Mouse (Mus musculus): ENCODE measurements around the gene Asap3. TPM values are rescaled to one million over a fixed set of nuclear protein-coding genes. Genes with fewer than 3 reads are reported as not detected.

Asap3 gene
- polyA plus RNA-seq, 1 experiment from 2014 or later = 4.8 TPM

DNA sequence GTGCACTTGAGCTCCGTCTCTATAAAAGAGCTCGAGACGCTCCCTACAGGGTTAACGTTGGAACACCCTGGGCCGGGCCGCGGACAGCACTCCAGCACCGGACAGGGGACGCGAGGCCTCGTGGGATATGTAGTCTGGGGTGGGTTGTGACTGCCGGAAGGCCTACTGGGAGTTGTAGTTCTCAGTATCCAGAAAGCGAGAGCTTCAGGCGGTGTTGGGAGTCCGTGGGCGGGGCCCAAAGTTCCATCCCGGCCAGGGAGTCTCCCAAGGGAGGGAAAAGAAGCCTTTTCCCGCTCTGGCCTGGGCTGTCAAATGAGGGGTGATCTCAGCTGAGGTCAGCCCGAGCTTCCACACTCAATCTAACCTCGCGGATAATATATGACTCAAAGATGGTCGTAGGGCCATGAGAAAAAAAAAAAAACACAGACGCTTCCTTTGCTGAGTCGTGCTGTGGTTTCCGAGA is 79.2 kb downstream of the Asap3 start:
- Histone ChIP-seq H3K9me3 (ENCODE audit: low read length) (no peaks in the 10 kb centered on the region), H3K36me3 (replicated peaks; ENCODE audit: insufficient read depth, low read length) (peaks cover 21% of the 10 kb centered on the region), H3K4me3 (ENCODE audit: low read depth, low read length) (peak overlapping the region; percentile 73), H3K27me3 (ENCODE audit: insufficient read depth, low read length) (no peaks in the 10 kb centered on the region), H3K4me2 (ENCODE audit: low read depth, low read length) (peak overlapping the region; percentile 91), H3K27ac (ENCODE audit: low read depth) (peak overlapping the region; percentile 77), H3K9ac (replicated peaks) (peak overlapping the region; percentile 72), H3K4me1 (ENCODE audit: insufficient read depth) (peaks cover 12% of the 10 kb centered on the region)
- DNase-seq (peak; percentile 92), ATAC-seq (peak; percentile 93)
- WGBS (ENCODE audit: insufficient replicate concordance) = 1% methylated on average over 25 of the region's 25 CpGs
- TF ChIP-seq EP300 (IDR thresholded peaks at IDR 0.05; ENCODE audit: low read depth) (0 out of 2 replicates have a peak, but pooled peaks have one; percentile 48), CTCF (IDR thresholded peaks at IDR 0.05; ENCODE audit: low read depth) (0 out of 2 replicates have a peak, but pooled peaks have one; percentile 2)

DNA sequence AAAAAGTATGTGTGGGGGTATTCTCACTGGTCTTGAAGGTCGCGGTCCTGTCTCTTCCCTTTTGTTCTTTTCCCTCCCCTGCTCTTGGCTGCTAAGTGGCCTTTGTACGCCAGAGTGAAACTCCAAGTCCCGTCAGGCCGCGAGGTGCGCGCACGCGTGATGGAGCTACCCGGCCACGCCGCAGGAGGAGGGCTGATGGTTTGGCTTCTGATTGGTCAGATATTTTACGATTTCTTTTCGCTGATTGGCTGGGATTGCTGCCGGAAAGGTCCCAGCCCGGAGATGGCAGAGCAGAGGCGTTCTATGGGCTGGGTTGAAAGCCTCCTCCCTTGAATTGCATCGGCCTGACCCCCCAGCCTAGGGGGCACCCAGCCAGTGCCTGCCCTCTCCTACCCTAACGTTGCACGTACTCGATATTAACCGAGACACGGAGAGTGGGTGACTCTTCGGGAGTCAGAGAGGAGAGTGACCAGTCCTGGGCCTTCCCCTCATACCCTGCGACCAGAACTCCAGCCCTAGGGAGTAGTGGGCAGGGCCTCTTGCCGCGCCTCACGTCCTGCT is 79.7 kb downstream of the Asap3 start:
- H3K27ac ChIP-seq (ENCODE audit: low read depth) = peak overlapping the region; percentile 77
- under 1% methylated on average over 29 of the region's 29 CpGs for WGBS (ENCODE audit: insufficient replicate concordance)
- no peaks in the 10 kb centered on the region for H3K9me3 ChIP-seq (ENCODE audit: low read length)
- peak overlapping the region; percentile 72 for H3K9ac ChIP-seq (replicated peaks)
- peak overlapping the region; percentile 73 for H3K4me3 ChIP-seq (ENCODE audit: low read depth, low read length)
- H3K36me3 ChIP-seq (replicated peaks; ENCODE audit: insufficient read depth, low read length) = peaks cover 26% of the 10 kb centered on the region
- ATAC-seq (peak; percentile 91), DNase-seq (peak; percentile 95)
- no peaks in the 10 kb centered on the region for H3K27me3 ChIP-seq (ENCODE audit: insufficient read depth, low read length)
- peaks cover 12% of the 10 kb centered on the region for H3K4me1 ChIP-seq (ENCODE audit: insufficient read depth)
- H3K4me2 ChIP-seq (ENCODE audit: low read depth, low read length) = peak overlapping the region; percentile 91
- TF ChIP-seq CTCF (IDR thresholded peaks at IDR 0.05; ENCODE audit: low read depth) (no peak), EP300 (IDR thresholded peaks at IDR 0.05; ENCODE audit: low read depth) (0 out of 2 replicates have a peak, but pooled peaks have one; percentile 4)

GRCm38 (mm10) chr4:136289918-136290780 is 84.0 kb downstream of the Asap3 start:
- H3K27me3 ChIP-seq (ENCODE audit: insufficient read depth, low read length) = no peaks in the 10 kb centered on the region
- no peak for TF ChIP-seq EP300 (IDR thresholded peaks at IDR 0.05; ENCODE audit: low read depth)
- no peak for TF ChIP-seq CTCF (IDR thresholded peaks at IDR 0.05; ENCODE audit: low read depth)
- no peak overlapping the region for H3K4me2 ChIP-seq (ENCODE audit: low read depth, low read length)
- DNase-seq = no peak
- H3K4me3 ChIP-seq (ENCODE audit: low read depth, low read length) = no peak overlapping the region
- no peaks in the 10 kb centered on the region for H3K9me3 ChIP-seq (ENCODE audit: low read length)
- H3K36me3 ChIP-seq (replicated peaks; ENCODE audit: insufficient read depth, low read length) = peaks cover 41% of the 10 kb centered on the region
- H3K9ac ChIP-seq (replicated peaks) = no peak overlapping the region
- WGBS (ENCODE audit: insufficient replicate concordance) = 88% methylated on average over 66 of the region's 66 CpGs
- no peak for ATAC-seq
- peaks cover 6% of the 10 kb centered on the region for H3K4me1 ChIP-seq (ENCODE audit: insufficient read depth)
- no peak overlapping the region for H3K27ac ChIP-seq (ENCODE audit: low read depth)

DNA sequence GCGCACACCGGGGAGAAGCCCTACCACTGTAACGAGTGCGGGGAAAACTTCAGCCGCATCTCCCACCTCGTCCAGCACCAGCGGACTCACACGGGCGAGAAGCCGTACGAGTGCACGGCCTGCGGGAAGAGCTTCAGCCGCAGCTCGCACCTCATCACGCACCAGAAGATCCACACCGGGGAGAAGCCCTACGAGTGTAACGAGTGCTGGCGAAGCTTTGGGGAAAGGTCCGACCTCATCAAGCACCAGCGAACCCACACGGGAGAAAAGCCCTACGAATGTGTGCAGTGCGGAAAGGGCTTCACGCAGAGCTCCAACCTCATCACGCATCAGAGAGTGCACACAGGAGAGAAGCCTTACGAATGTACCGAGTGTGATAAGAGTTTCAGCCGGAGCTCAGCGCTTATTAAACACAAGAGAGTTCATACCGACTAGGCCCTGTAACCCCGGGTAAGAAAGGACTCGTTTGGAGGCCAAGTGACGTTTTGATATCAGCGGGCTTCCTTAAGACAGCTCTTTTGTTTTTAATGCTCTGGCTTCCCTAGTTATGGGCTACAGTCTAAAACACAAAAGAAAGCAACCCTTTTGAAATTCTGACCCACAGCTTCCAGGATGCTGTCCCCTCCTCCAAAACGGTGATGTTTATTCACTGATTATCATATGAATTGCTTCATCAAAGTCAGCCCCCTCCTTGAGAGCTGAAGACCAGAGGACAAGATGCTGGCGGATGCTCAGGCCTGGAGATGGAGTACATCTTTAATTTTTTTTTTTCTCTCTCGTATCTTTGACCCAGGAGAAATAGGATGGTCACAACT is 84.8 kb downstream of the Asap3 start:
- 86% methylated on average over 39 of the region's 39 CpGs for WGBS (ENCODE audit: insufficient replicate concordance)
- Histone ChIP-seq H3K27ac (ENCODE audit: low read depth) (no peak overlapping the region), H3K4me3 (ENCODE audit: low read depth, low read length) (no peak overlapping the region), H3K4me2 (ENCODE audit: low read depth, low read length) (no peak overlapping the region), H3K9me3 (ENCODE audit: low read length) (no peaks in the 10 kb centered on the region), H3K27me3 (ENCODE audit: insufficient read depth, low read length) (no peaks in the 10 kb centered on the region), H3K4me1 (ENCODE audit: insufficient read depth) (peaks cover 6% of the 10 kb centered on the region), H3K36me3 (replicated peaks; ENCODE audit: insufficient read depth, low read length) (peaks cover 41% of the 10 kb centered on the region), H3K9ac (replicated peaks) (no peak overlapping the region)
- no peak for ATAC-seq
- DNase-seq = no peak
- TF ChIP-seq CTCF (IDR thresholded peaks at IDR 0.05; ENCODE audit: low read depth) (no peak), EP300 (IDR thresholded peaks at IDR 0.05; ENCODE audit: low read depth) (no peak)

- H3K4me2 ChIP-seq (ENCODE audit: low read depth, low read length) = no peak overlapping the region
- no peaks in the 10 kb centered on the region for H3K27me3 ChIP-seq (ENCODE audit: insufficient read depth, low read length)
- no peak overlapping the region for H3K4me3 ChIP-seq (ENCODE audit: low read depth, low read length)
- WGBS (ENCODE audit: insufficient replicate concordance) = 81% methylated on average over 6 of the region's 6 CpGs
- peaks cover 1% of the 10 kb centered on the region for H3K4me1 ChIP-seq (ENCODE audit: insufficient read depth)
- no peaks in the 10 kb centered on the region for H3K9me3 ChIP-seq (ENCODE audit: low read length)
- no peak overlapping the region for H3K27ac ChIP-seq (ENCODE audit: low read depth)
- ATAC-seq (no peak), DNase-seq (no peak)
- no peak for TF ChIP-seq EP300 (IDR thresholded peaks at IDR 0.05; ENCODE audit: low read depth)
- no peak for TF ChIP-seq CTCF (IDR thresholded peaks at IDR 0.05; ENCODE audit: low read depth)
- H3K36me3 ChIP-seq (replicated peaks; ENCODE audit: insufficient read depth, low read length) = peaks cover 41% of the 10 kb centered on the region
- H3K9ac ChIP-seq (replicated peaks) = no peak overlapping the region
Observed at GRCm38 (mm10) chr4:136291692-136292091, 85.5 kb downstream of the Asap3 start.

Other genes with a start within 250 kb of the Asap3 start
- 82.2 and 96.5 TPM in 2 replicates for gene Gale, start 242.6 kb upstream of the Asap3 start, polyA plus RNA-seq (2015; fragmentation: Nextera tagmentation; extraction: Ambion mirVana)
- gene Lypla2, start 233.7 kb upstream of the Asap3 start, polyA plus RNA-seq (2015; fragmentation: Nextera tagmentation; extraction: Ambion mirVana) = 54.2 and 55.5 TPM in 2 replicates
- 42.9 and 45.2 TPM in 2 replicates for gene Pithd1, start 219.1 kb upstream of the Asap3 start, polyA plus RNA-seq (2015; fragmentation: Nextera tagmentation; extraction: Ambion mirVana)
- 15.9 and 16.7 TPM in 2 replicates for gene Eloa, start 184.6 kb upstream of the Asap3 start, polyA plus RNA-seq (2015; fragmentation: Nextera tagmentation; extraction: Ambion mirVana)
- gene Rpl11, start 152.9 kb upstream of the Asap3 start, polyA plus RNA-seq (2015; fragmentation: Nextera tagmentation; extraction: Ambion mirVana) = 251 and 260 TPM in 2 replicates
- gene Id3, start 62.9 kb upstream of the Asap3 start, polyA plus RNA-seq (2015; fragmentation: Nextera tagmentation; extraction: Ambion mirVana) = 77.3 and 79.1 TPM in 2 replicates
- gene E2f2, start 34.0 kb upstream of the Asap3 start, polyA plus RNA-seq (2015; fragmentation: Nextera tagmentation; extraction: Ambion mirVana) = 48.6 and 50.2 TPM in 2 replicates
- gene Tcea3, start 41.4 kb downstream of the Asap3 start, polyA plus RNA-seq (2015; fragmentation: Nextera tagmentation; extraction: Ambion mirVana) = 37.6 and 41.7 TPM in 2 replicates
- 1.6 and 1.9 TPM in 2 replicates for gene Zfp46, start 78.3 kb downstream of the Asap3 start, polyA plus RNA-seq (2015; fragmentation: Nextera tagmentation; extraction: Ambion mirVana)
- gene Hnrnpr, start 104.6 kb downstream of the Asap3 start, polyA plus RNA-seq (2015; fragmentation: Nextera tagmentation; extraction: Ambion mirVana) = 36.6 and 39.1 TPM in 2 replicates
- gene Htr1d, start 217.2 kb downstream of the Asap3 start, polyA plus RNA-seq (2015; fragmentation: Nextera tagmentation; extraction: Ambion mirVana) = not detected in 2 replicates

Measured in liver, postnatal 0 days (tissue).